Mouse (Mus musculus) E14TG2a.4 (cell line): ENCODE measurements around the gene Hist1h2bg.

Experiments
- CTCF ChIP-seq: conservative IDR thresholded peaks from 2 replicates; pipeline ENCODE4 v1.5.1; 2014; ENCODE audit warnings: low read length
- NANOG ChIP-seq: IDR thresholded peaks from 2 replicates; pipeline ENCODE4 v1.6.1; 2014; ENCODE audit warnings: borderline replicate concordance, low read length, mixed read lengths

- TF ChIP-seq CTCF (no peak), NANOG (no peak)
Measured at GRCm38 (mm10) chr13:23586940-23587225, 15.7 kb downstream of the Hist1h2bg start.
